Mouse (Mus musculus) MEL (cell line): ENCODE data around the gene Irgm1.

Experiments
- CTCF ChIP-seq, 3 experiments: IDR thresholded peaks in 2 of 3; conservative IDR thresholded peaks in 1 of 3; 2 replicates each; pipeline ENCODE4 v1.5.1; 2011 to 2012; ENCODE audit warnings: low read length in 3 of 3, low read depth in 2 of 3, mild to moderate bottlenecking in 2 of 3, improper control_type of control experiment in 1 of 3, inconsistent platforms in 1 of 3, mixed read lengths in 1 of 3, moderate library complexity in 1 of 3; ENCODE audit not compliant: control insufficient read depth in 1 of 3, insufficient read depth in 1 of 3, poor library complexity in 1 of 3, severe bottlenecking in 1 of 3
- POLR2A ChIP-seq, 2 experiments: IDR thresholded peaks; 2 replicates each; pipeline ENCODE4 v1.6.1; 2011 to 2012; ENCODE audit warnings: low read length in 2 of 2, mild to moderate bottlenecking in 2 of 2, control low read depth in 1 of 2, improper control_type of control experiment in 1 of 2, low read depth in 1 of 2, moderate library complexity in 1 of 2; ENCODE audit not compliant: control insufficient read depth in 1 of 2, insufficient read depth in 1 of 2, poor library complexity in 1 of 2

DNA sequence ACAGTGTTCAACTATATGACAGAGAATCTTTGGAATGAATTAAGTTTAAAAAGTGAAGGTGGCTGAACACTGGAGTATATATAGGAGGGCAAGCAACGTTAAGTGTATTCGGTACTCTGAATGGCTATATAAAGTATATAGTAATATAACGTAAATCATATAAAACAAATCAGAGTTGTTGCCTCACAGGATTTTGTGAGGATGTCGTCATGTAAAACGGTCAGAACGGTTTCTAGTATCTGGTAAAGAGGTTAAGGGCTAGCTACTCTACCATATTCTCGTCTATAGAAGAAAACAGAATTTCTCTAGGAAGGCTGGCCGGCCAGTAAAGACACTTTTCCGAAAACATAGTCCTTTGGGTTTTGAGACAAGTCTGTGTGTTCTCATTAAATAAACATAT lies 53.7 kb downstream of the Irgm1 start:
- TF ChIP-seq CTCF (IDR thresholded peaks at IDR 0.05 in 2 of 3, conservative IDR thresholded peaks at IDR 0.05 in 1 of 3; ENCODE audit: control insufficient read depth in 1 of 3, insufficient read depth in 1 of 3, low read depth in 2 of 3, low read length in 3 of 3, poor library complexity in 1 of 3, severe bottlenecking in 1 of 3) (no peak), POLR2A (IDR thresholded peaks at IDR 0.05; ENCODE audit: control insufficient read depth in 1 of 2, insufficient read depth in 1 of 2, low read depth in 1 of 2, low read length in 2 of 2, poor library complexity in 1 of 2) (no peak)
